Mouse (Mus musculus): ENCODE results near the gene Bcl2. TPM values are rescaled to one million over a fixed set of nuclear protein-coding genes. Genes with fewer than 3 reads are reported as not detected.

Bcl2 gene
- polyA plus RNA-seq, 1 experiment from 2014 or later = 16.4 TPM

- no peak for ATAC-seq
- Histone ChIP-seq H3K27me3 (replicated peaks; ENCODE audit: control insufficient read depth, insufficient read depth, low read length) (no peaks in the 10 kb centered on the region), H3K4me3 (ENCODE audit: low read length) (no peak overlapping the region), H3K9ac (ENCODE audit: low read depth, low read length) (no peak overlapping the region), H3K4me2 (ENCODE audit: low read length) (no peak overlapping the region), H3K27ac (ENCODE audit: low read depth, low read length) (no peak overlapping the region), H3K9me3 (ENCODE audit: control insufficient read depth, low read length) (no peaks in the 10 kb centered on the region), H3K4me1 (ENCODE audit: control insufficient read depth, insufficient read depth, low read depth, low read length) (peaks cover 12% of the 10 kb centered on the region), H3K36me3 (ENCODE audit: control insufficient read depth, insufficient read depth, low read length) (no peaks in the 10 kb centered on the region)
- WGBS = 81% methylated on average over 3 of the region's 3 CpGs
Measured at GRCm38 (mm10) chr1:106633207-106633606, 80.9 kb downstream of the Bcl2 start.

GRCm38 (mm10) chr1:106631869-106632463, 82.1 kb downstream of the Bcl2 start:
- no peak for ATAC-seq
- Histone ChIP-seq H3K4me2 (ENCODE audit: low read length) (no peak overlapping the region), H3K27ac (ENCODE audit: low read depth, low read length) (no peak overlapping the region), H3K4me1 (ENCODE audit: control insufficient read depth, insufficient read depth, low read depth, low read length) (peaks cover 12% of the 10 kb centered on the region), H3K4me3 (ENCODE audit: low read length) (no peak overlapping the region), H3K36me3 (ENCODE audit: control insufficient read depth, insufficient read depth, low read length) (no peaks in the 10 kb centered on the region), H3K9me3 (ENCODE audit: control insufficient read depth, low read length) (no peaks in the 10 kb centered on the region), H3K27me3 (replicated peaks; ENCODE audit: control insufficient read depth, insufficient read depth, low read length) (no peaks in the 10 kb centered on the region), H3K9ac (ENCODE audit: low read depth, low read length) (no peak overlapping the region)
- 93% methylated on average over 3 of the region's 3 CpGs for WGBS

GRCm38 (mm10) chr1:106630973-106631372, 83.1 kb downstream of the Bcl2 start:
- H3K36me3 ChIP-seq (ENCODE audit: control insufficient read depth, insufficient read depth, low read length) = no peaks in the 10 kb centered on the region
- no peak overlapping the region for H3K27ac ChIP-seq (ENCODE audit: low read depth, low read length)
- H3K4me1 ChIP-seq (ENCODE audit: control insufficient read depth, insufficient read depth, low read depth, low read length) = peaks cover 12% of the 10 kb centered on the region
- 77% methylated on average over 2 of the region's 2 CpGs for WGBS
- H3K4me3 ChIP-seq (ENCODE audit: low read length) = no peak overlapping the region
- no peak overlapping the region for H3K4me2 ChIP-seq (ENCODE audit: low read length)
- no peak for ATAC-seq
- no peaks in the 10 kb centered on the region for H3K27me3 ChIP-seq (replicated peaks; ENCODE audit: control insufficient read depth, insufficient read depth, low read length)
- H3K9ac ChIP-seq (ENCODE audit: low read depth, low read length) = no peak overlapping the region
- H3K9me3 ChIP-seq (ENCODE audit: control insufficient read depth, low read length) = no peaks in the 10 kb centered on the region

GRCm38 (mm10) chr1:106629931-106630682, 84.0 kb downstream of the Bcl2 start:
- H3K4me1 ChIP-seq (ENCODE audit: control insufficient read depth, insufficient read depth, low read depth, low read length) = peaks cover 12% of the 10 kb centered on the region
- 22% methylated on average over 4 of the region's 4 CpGs for WGBS
- H3K27me3 ChIP-seq (replicated peaks; ENCODE audit: control insufficient read depth, insufficient read depth, low read length) = no peaks in the 10 kb centered on the region
- H3K27ac ChIP-seq (ENCODE audit: low read depth, low read length) = peak overlapping the region; percentile 42
- H3K4me2 ChIP-seq (ENCODE audit: low read length) = no peak overlapping the region; the same call in 1 of the 2 replicates
- ATAC-seq = peak; percentile 71
- H3K36me3 ChIP-seq (ENCODE audit: control insufficient read depth, insufficient read depth, low read length) = no peaks in the 10 kb centered on the region
- no peak overlapping the region for H3K4me3 ChIP-seq (ENCODE audit: low read length)
- H3K9me3 ChIP-seq (ENCODE audit: control insufficient read depth, low read length) = no peaks in the 10 kb centered on the region
- no peak overlapping the region for H3K9ac ChIP-seq (ENCODE audit: low read depth, low read length)

- peak; percentile 32; the same call in 1 of the 2 replicates for ATAC-seq
- no peak overlapping the region for H3K9ac ChIP-seq (ENCODE audit: low read depth, low read length)
Measured at GRCm38 (mm10) chr1:106629470-106629830, 84.6 kb downstream of the Bcl2 start.

GRCm38 (mm10) chr1:106628718-106629469, 85.2 kb downstream of the Bcl2 start:
- H3K9me3 ChIP-seq (ENCODE audit: control insufficient read depth, low read length) = no peaks in the 10 kb centered on the region
- ATAC-seq = peak; percentile 71
- H3K27ac ChIP-seq (ENCODE audit: low read depth, low read length) = peak overlapping the region; percentile 26
- H3K36me3 ChIP-seq (ENCODE audit: control insufficient read depth, insufficient read depth, low read length) = no peaks in the 10 kb centered on the region
- no peak overlapping the region for H3K4me2 ChIP-seq (ENCODE audit: low read length)
- no peak overlapping the region for H3K9ac ChIP-seq (ENCODE audit: low read depth, low read length)
- H3K27me3 ChIP-seq (replicated peaks; ENCODE audit: control insufficient read depth, insufficient read depth, low read length) = no peaks in the 10 kb centered on the region
- 34% methylated on average over 3 of the region's 3 CpGs for WGBS
- H3K4me3 ChIP-seq (ENCODE audit: low read length) = no peak overlapping the region
- H3K4me1 ChIP-seq (ENCODE audit: control insufficient read depth, insufficient read depth, low read depth, low read length) = peaks cover 12% of the 10 kb centered on the region

More at GRCm38 (mm10) chr1:106629470-106629830, 84.6 kb downstream of the Bcl2 start:
- H3K27me3 ChIP-seq (replicated peaks; ENCODE audit: control insufficient read depth, insufficient read depth, low read length) = no peaks in the 10 kb centered on the region
- H3K27ac ChIP-seq (ENCODE audit: low read depth, low read length) = peak overlapping the region; percentile 26
- no peak overlapping the region for H3K4me2 ChIP-seq (ENCODE audit: low read length)
- WGBS = 16% methylated on average over 4 of the region's 4 CpGs
- H3K9me3 ChIP-seq (ENCODE audit: control insufficient read depth, low read length) = no peaks in the 10 kb centered on the region
- no peak overlapping the region for H3K4me3 ChIP-seq (ENCODE audit: low read length)
- peaks cover 12% of the 10 kb centered on the region for H3K4me1 ChIP-seq (ENCODE audit: control insufficient read depth, insufficient read depth, low read depth, low read length)
- H3K36me3 ChIP-seq (ENCODE audit: control insufficient read depth, insufficient read depth, low read length) = no peaks in the 10 kb centered on the region

- ATAC-seq = no peak
Measured at GRCm38 (mm10) chr1:106628279-106628678, 85.8 kb downstream of the Bcl2 start.

DNA sequence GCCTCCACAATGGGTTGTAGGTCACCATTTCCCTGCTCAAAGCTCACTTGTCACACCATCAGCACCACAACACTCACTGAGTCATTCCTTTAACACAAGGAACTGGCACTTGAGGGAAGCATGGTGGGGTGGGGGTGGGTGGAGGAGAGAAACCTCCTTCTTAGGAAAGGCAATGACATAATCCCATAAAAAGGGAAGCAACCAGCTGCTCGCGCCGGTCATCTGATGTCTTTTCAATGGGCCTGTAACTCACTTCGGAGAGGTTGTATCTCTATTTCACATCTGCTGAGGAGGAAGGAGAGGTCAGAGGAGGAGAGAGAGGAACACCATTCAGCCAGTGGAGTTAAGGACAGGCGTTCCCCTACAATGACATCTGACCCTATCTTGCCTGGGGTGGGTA, 86.8 kb downstream of the Bcl2 start:
- Histone ChIP-seq H3K4me3 (ENCODE audit: low read length) (no peak overlapping the region), H3K36me3 (ENCODE audit: control insufficient read depth, insufficient read depth, low read length) (no peaks in the 10 kb centered on the region), H3K4me1 (ENCODE audit: control insufficient read depth, insufficient read depth, low read depth, low read length) (peaks cover 12% of the 10 kb centered on the region), H3K9ac (ENCODE audit: low read depth, low read length) (no peak overlapping the region), H3K27me3 (replicated peaks; ENCODE audit: control insufficient read depth, insufficient read depth, low read length) (no peaks in the 10 kb centered on the region), H3K9me3 (ENCODE audit: control insufficient read depth, low read length) (no peaks in the 10 kb centered on the region), H3K27ac (ENCODE audit: low read depth, low read length) (no peak overlapping the region), H3K4me2 (ENCODE audit: low read length) (no peak overlapping the region)
- 84% methylated on average over 5 of the region's 5 CpGs for WGBS
- ATAC-seq = no peak

More at GRCm38 (mm10) chr1:106628279-106628678, 85.8 kb downstream of the Bcl2 start:
- H3K4me2 ChIP-seq (ENCODE audit: low read length) = no peak overlapping the region
- H3K9ac ChIP-seq (ENCODE audit: low read depth, low read length) = no peak overlapping the region
- no peak overlapping the region for H3K4me3 ChIP-seq (ENCODE audit: low read length)
- peaks cover 12% of the 10 kb centered on the region for H3K4me1 ChIP-seq (ENCODE audit: control insufficient read depth, insufficient read depth, low read depth, low read length)
- no peaks in the 10 kb centered on the region for H3K36me3 ChIP-seq (ENCODE audit: control insufficient read depth, insufficient read depth, low read length)
- H3K27ac ChIP-seq (ENCODE audit: low read depth, low read length) = no peak overlapping the region
- H3K9me3 ChIP-seq (ENCODE audit: control insufficient read depth, low read length) = no peaks in the 10 kb centered on the region
- H3K27me3 ChIP-seq (replicated peaks; ENCODE audit: control insufficient read depth, insufficient read depth, low read length) = no peaks in the 10 kb centered on the region
